Mouse (Mus musculus): Measurements from ENCODE around the gene Ei24. TPM values are rescaled to one million over a fixed set of nuclear protein-coding genes. Genes with fewer than 3 reads are reported as not detected.
A peak's percentile ranks its signal among the peaks of the same experiment; 100 is the strongest.

The Ei24 gene
- 85.9 and 94.1 TPM in 2 replicates for polyA plus RNA-seq (2012; rRNA removed)

GRCm38 (mm10) chr9:36796781-36797555 is at the start of gene Ei24:
Ei24 (minus strand) TSS chr9:36797393.
- Histone ChIP-seq H3K36me3 (ENCODE audit: control insufficient read depth, insufficient read depth, low read length) (no peaks in the 10 kb centered on the region; the same call in 1 of the 2 replicates), H3K27ac (ENCODE audit: insufficient read depth, low read depth, low read length) (peak within 1 kb of the TSS; percentile 46), H3K4me3 (ENCODE audit: insufficient read depth, low read depth, low read length) (peak within 1 kb of the TSS; percentile 96), H3K27me3 (replicated peaks; ENCODE audit: control insufficient read depth, insufficient read depth, low read length) (no peaks in the 10 kb centered on the region), H3K4me1 (ENCODE audit: control insufficient read depth, insufficient read depth, low read length) (peaks cover 10% of the 10 kb centered on the region)
- peak; percentile 46 for TF ChIP-seq POLR2A (IDR thresholded peaks at IDR 0.05; ENCODE audit: low read depth, low read length)
- TF ChIP-seq CTCF (conservative IDR thresholded peaks at IDR 0.05; ENCODE audit: insufficient read depth, insufficient read length, low read depth, low read length), result no peak
- peak; percentile 97 for DNase-seq
- under 1% methylated on average over 66 of the region's 66 CpGs for WGBS

GRCm38 (mm10) chr9:36846346-36846745 is 49.2 kb upstream of the Ei24 start:
- Histone ChIP-seq H3K27ac (ENCODE audit: insufficient read depth, low read depth, low read length) (no peak overlapping the region), H3K4me3 (ENCODE audit: insufficient read depth, low read depth, low read length) (no peak overlapping the region), H3K4me1 (ENCODE audit: control insufficient read depth, insufficient read depth, low read length) (no peaks in the 10 kb centered on the region), H3K36me3 (ENCODE audit: control insufficient read depth, insufficient read depth, low read length) (no peaks in the 10 kb centered on the region), H3K27me3 (replicated peaks; ENCODE audit: control insufficient read depth, insufficient read depth, low read length) (no peaks in the 10 kb centered on the region)
- DNase-seq, result no peak
- no peak for TF ChIP-seq CTCF (conservative IDR thresholded peaks at IDR 0.05; ENCODE audit: insufficient read depth, insufficient read length, low read depth, low read length)
- WGBS, result 58% methylated on average over 4 of the region's 4 CpGs

GRCm38 (mm10) chr9:36833914-36834313 is 36.7 kb upstream of the Ei24 start:
- Histone ChIP-seq H3K27me3 (replicated peaks; ENCODE audit: control insufficient read depth, insufficient read depth, low read length) (peaks cover 2% of the 10 kb centered on the region), H3K4me3 (ENCODE audit: insufficient read depth, low read depth, low read length) (no peak overlapping the region), H3K4me1 (ENCODE audit: control insufficient read depth, insufficient read depth, low read length) (no peaks in the 10 kb centered on the region), H3K36me3 (ENCODE audit: control insufficient read depth, insufficient read depth, low read length) (no peaks in the 10 kb centered on the region), H3K27ac (ENCODE audit: insufficient read depth, low read depth, low read length) (no peak overlapping the region)
- TF ChIP-seq POLR2A (IDR thresholded peaks at IDR 0.05; ENCODE audit: low read depth, low read length), result no peak
- TF ChIP-seq CTCF (conservative IDR thresholded peaks at IDR 0.05; ENCODE audit: insufficient read depth, insufficient read length, low read depth, low read length), result no peak
- DNase-seq, result no peak
- 54% methylated on average over 3 of the region's 3 CpGs for WGBS

GRCm38 (mm10) chr9:36833043-36833881 is 36.1 kb upstream of the Ei24 start:
- H3K4me1 ChIP-seq (ENCODE audit: control insufficient read depth, insufficient read depth, low read length), result no peaks in the 10 kb centered on the region
- DNase-seq, result no peak
- peak overlapping the region; percentile 35; the same call in 1 of the 2 replicates for H3K4me3 ChIP-seq (ENCODE audit: insufficient read depth, low read depth, low read length)
- H3K27ac ChIP-seq (ENCODE audit: insufficient read depth, low read depth, low read length), result no peak overlapping the region
- TF ChIP-seq POLR2A (IDR thresholded peaks at IDR 0.05; ENCODE audit: low read depth, low read length) (no peak), CTCF (conservative IDR thresholded peaks at IDR 0.05; ENCODE audit: insufficient read depth, insufficient read length, low read depth, low read length) (no peak)
- peaks cover 2% of the 10 kb centered on the region for H3K27me3 ChIP-seq (replicated peaks; ENCODE audit: control insufficient read depth, insufficient read depth, low read length)
- WGBS, result 4% methylated on average over 31 of the region's 31 CpGs
- no peaks in the 10 kb centered on the region for H3K36me3 ChIP-seq (ENCODE audit: control insufficient read depth, insufficient read depth, low read length)

GRCm38 (mm10) chr9:36832529-36832928 is 35.3 kb upstream of the Ei24 start:
- WGBS, result 1% methylated on average over 32 of the region's 32 CpGs
- Histone ChIP-seq H3K27me3 (replicated peaks; ENCODE audit: control insufficient read depth, insufficient read depth, low read length) (peaks cover 2% of the 10 kb centered on the region), H3K36me3 (ENCODE audit: control insufficient read depth, insufficient read depth, low read length) (no peaks in the 10 kb centered on the region), H3K4me3 (ENCODE audit: insufficient read depth, low read depth, low read length) (peak overlapping the region; percentile 17), H3K27ac (ENCODE audit: insufficient read depth, low read depth, low read length) (no peak overlapping the region), H3K4me1 (ENCODE audit: control insufficient read depth, insufficient read depth, low read length) (no peaks in the 10 kb centered on the region)
- TF ChIP-seq POLR2A (IDR thresholded peaks at IDR 0.05; ENCODE audit: low read depth, low read length) (no peak), CTCF (conservative IDR thresholded peaks at IDR 0.05; ENCODE audit: insufficient read depth, insufficient read length, low read depth, low read length) (no peak)
- DNase-seq, result peak; percentile 33

GRCm38 (mm10) chr9:36831401-36831800 is 34.2 kb upstream of the Ei24 start:
- Histone ChIP-seq H3K4me1 (ENCODE audit: control insufficient read depth, insufficient read depth, low read length) (no peaks in the 10 kb centered on the region), H3K36me3 (ENCODE audit: control insufficient read depth, insufficient read depth, low read length) (no peaks in the 10 kb centered on the region), H3K4me3 (ENCODE audit: insufficient read depth, low read depth, low read length) (no peak overlapping the region), H3K27me3 (replicated peaks; ENCODE audit: control insufficient read depth, insufficient read depth, low read length) (peaks cover 2% of the 10 kb centered on the region), H3K27ac (ENCODE audit: insufficient read depth, low read depth, low read length) (no peak overlapping the region)
- DNase-seq, result no peak
- TF ChIP-seq POLR2A (IDR thresholded peaks at IDR 0.05; ENCODE audit: low read depth, low read length) (no peak), CTCF (conservative IDR thresholded peaks at IDR 0.05; ENCODE audit: insufficient read depth, insufficient read length, low read depth, low read length) (no peak)
- WGBS, result 63% methylated on average over 6 of the region's 6 CpGs
